Mouse (Mus musculus): ENCODE measurements at regions not wholly inside any gene's neighbourhood (a gene's known extent, or its start where the extent isn't known, plus 50 kb on each side); places are given as distances from the start of the nearest gene placed in this dataset.
"Not testable (repeated sequence)": the region's sequence is repeated elsewhere in the genome, so short reads cannot be mapped to it uniquely, and the experiment has no call there.

- DNase-seq: peak in 1 of 2 experiments; percentile 33
Observed at GRCm38 (mm10) chr16:30799699-30800483, 200.4 kb downstream of the Fam43a start.

DNA sequence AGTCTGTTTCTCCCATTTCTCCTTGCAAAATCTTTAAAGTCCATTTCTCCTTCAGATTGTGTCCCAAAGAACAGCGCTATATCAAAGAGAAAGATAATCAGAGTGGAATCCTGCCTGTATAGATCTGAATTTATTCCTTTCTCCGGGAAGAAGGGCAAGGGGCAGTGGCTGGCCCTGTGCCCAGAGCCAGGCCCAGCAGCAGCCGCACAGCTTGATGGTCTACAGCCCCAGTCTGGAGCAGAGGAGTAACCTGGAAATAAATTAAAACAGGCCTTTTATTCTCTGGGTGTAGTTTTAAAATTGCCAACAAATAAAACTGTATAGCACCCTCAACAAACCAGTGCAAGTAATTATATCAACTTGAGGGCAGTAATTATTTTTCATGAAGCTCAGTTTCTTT, 204.5 kb downstream of the Fam43a start:
- DNase-seq: peak; percentile 44 to 47

- DNase-seq: not testable (repeated sequence)
Observed at GRCm38 (mm10) chr16:30806206-30806605, 206.7 kb downstream of the Fam43a start.

- peak in 1 of 2 experiments; percentile 53 for DNase-seq
Observed at GRCm38 (mm10) chr16:30818541-30819120, 219.1 kb downstream of the Fam43a start.

DNA sequence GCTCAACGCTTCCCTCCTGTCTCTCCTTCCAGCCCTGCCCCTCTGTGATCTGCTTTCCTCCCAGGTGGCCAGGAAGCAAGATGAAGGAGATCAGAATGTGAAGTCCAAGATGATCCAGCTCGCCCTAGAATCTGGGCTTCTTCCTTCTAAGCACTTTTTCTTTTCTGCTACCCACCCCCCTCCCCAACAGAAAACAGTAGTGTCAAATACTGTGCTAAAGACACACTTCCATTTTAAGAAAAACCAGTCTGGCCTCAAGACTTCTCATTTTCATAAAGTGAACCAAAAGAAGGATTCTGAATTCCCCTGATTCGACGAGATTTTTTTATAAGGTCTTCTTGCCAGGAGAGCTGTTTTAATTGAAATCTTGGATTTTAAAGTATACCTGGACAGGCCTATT, 219.8 kb downstream of the Fam43a start:
- no peak for DNase-seq

DNA sequence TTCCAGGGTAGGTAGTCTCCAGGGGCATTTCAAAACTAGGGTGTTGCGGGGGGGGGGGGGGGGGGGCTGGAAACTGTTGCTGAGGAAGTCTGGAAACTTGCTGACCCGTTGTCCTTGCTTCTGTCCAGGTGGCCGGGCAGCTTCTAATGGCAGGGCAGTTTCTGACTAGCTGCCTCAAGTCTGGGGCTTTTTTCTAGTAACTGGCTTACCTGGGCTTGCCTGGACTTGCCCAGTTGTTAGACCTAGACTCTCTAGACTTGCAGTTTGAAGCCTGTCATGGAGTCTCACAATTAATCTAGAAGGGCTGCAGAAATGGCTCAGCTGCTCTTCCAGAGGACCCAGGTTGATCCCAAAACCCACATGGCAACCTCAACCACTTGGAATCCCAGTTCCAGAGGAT, 220.7 kb downstream of the Fam43a start:
- DNase-seq: no peak

- no peak for DNase-seq
Observed at GRCm38 (mm10) chr16:30820761-30821160, 221.2 kb downstream of the Fam43a start.

GRCm38 (mm10) chr16:30821191-30821910, 221.8 kb downstream of the Fam43a start:
- DNase-seq: peak; percentile 82 to 88

GRCm38 (mm10) chr16:30821911-30822578, 222.5 kb downstream of the Fam43a start:
- peak; percentile 76 to 83 for DNase-seq

GRCm38 (mm10) chr16:30826128-30826527, 226.6 kb downstream of the Fam43a start:
- peak; percentile 43 to 53 for DNase-seq

- peak; percentile 60 to 76 for DNase-seq
Observed at GRCm38 (mm10) chr16:30827901-30828608, 228.5 kb downstream of the Fam43a start.

DNA sequence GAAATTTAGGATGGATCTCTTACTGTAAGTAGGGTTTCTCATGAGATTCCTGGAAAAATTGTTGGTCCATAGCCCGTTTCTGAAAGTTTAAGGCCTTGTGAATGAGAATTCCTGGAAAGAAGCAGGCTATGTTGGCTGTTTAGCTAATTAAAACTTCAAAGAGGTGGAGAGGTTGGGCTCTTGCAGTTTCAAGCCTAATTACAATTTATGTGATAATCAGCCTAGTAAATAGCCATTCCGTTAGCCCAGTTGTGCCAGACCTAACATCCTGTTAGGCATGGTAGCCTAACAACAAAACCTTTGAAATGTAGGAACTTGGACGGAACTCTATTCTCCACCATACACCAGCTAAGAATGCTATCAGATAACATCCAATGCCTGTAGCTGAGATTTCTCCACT, 235.0 kb downstream of the Fam43a start:
- no peak for DNase-seq

GRCm38 (mm10) chr16:30835678-30836077, 236.2 kb downstream of the Fam43a start:
- DNase-seq: no peak

DNA sequence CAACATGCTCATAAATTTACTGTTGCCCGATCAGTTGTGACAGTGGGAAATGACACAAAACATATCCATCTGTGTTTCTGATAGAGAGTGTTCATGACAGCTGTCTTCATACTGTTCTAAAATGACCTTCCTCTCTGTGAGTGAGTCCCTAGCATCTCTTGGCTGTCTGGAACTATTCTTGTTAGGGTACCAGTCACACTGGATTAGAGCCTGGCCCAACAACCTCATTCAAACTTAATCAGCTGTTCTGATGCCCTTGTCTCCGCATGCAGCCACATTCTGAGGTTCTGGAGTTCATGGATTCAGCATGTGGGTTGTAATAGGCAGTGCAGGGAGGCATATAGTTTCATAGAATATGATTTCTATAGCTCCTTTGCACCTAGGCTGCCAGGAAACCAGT, 238.4 kb downstream of the Xxylt1 start:
- DNase-seq: no peak

DNA sequence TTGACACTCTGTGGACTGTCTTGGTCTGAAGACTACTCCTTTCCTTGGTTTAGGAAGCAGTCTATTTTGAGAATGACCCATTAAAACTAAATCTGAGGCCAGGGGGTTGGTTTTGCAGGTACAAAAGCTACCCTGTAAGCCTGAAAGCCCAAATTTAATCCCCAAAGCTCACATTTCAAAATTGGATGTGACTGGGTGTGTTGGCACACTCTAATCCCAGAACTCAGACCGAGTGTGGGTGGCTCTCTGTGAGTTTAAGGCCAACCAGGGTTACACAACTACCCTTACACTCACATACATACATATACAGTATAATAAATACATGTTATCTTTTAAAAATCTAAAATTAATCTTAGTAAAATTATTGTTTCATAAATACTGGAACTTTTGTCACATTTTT, 228.6 kb downstream of the Xxylt1 start:
- DNase-seq: no peak

DNA sequence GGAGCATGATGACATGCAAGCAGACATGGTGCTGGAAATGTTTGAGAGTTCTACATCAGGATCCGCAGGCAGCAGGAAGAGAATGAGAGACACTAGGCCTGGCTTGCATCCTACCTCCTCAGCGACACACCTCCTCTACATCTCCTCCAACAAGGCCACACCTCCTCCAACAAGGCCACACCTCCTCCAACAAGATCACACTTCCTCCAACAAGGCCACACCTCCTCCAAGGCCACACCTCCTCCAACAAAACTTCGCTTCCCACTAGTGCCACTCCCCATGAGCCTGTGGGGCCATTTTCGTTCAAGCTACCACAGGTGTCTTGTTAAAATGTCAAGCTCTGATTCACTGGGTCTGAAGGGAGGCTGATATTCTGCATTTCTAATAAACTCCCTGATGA, 226.5 kb downstream of the Xxylt1 start:
- no peak for DNase-seq

DNA sequence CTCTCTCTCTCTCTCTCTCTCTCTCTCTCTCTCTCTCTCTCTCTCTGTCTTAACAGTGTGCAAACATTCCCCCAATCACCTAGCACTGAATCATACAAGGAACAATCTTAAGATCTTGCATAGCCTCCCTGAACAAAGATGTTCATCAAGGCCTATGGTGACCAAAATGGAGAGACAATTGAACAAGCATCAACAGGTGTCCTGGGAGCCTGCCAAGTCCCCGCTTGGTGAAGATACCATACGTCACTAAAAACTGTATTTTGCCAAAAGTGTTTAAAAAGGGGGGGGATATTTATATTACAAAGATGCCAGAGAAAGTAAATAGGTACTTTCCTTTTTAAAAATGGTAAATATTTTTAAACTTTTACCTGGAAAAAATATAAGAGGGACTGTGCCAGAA, 223.6 kb downstream of the Xxylt1 start:
- DNase-seq: no peak

- no peak for DNase-seq
Observed at GRCm38 (mm10) chr16:30869136-30869909, 211.9 kb downstream of the Xxylt1 start.

DNA sequence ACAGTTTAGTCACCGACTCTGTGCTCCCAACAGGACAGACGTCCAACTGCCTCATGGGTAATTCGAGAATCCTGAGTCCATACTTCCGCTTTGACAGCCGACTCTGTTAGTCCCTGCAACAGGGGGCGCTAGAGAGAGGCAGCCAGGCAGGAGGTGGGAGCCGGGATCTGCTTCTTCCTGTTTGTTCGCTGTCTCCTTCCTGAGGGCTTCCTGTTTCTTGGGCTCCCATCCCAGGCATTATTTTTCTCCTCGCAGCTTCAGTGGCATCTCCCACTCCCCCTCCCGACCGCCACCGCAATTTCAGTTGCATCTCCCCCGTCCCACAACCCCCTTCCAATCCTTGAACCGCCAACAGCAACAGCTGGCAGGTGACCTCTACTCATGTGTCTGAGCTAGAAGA, 211.1 kb downstream of the Xxylt1 start:
- DNase-seq: peak; percentile 81 to 88

- DNase-seq: peak in 1 of 2 experiments; percentile 22
Observed at GRCm38 (mm10) chr16:30870676-30871075, 210.6 kb downstream of the Xxylt1 start.

DNA sequence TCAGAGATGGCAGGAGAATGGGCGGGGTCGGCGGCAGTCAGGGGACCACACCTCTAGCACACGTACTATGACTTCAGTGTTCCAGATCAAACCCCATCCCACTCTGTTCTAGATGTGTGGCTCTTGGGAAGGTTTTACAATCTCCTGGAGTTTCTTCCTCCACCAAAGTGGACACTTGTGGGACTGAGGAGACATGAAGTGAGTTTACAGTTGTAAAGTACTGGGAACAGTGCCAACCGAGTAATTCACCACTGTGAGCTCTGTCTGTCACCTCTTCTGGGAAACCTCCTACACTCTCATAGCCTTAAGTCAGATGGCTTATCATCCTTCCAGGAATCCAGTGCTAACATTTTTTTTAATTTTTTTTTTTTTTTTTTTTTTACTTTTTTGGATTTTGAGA, 209.1 kb downstream of the Xxylt1 start:
- DNase-seq: no peak

All from kidney, postnatal 4 days (tissue).